Comparison of ENCODE assay signal across 8 mouse cellular contexts in genomic region chr4:123527607-123528010, GRCm38 (mm10).
DNase-seq lines count a peak whose midpoint lies in the region; ATAC-seq lines count a peak whose summit lies in the region.

No protein-coding gene starts in this region.

- no peaks in the 10 kb centered on the region for H3K9me3 ChIP-seq in embryonic facial prominence, embryonic 12.5 days
- no peaks in the 10 kb centered on the region for H3K9me3 ChIP-seq in heart, embryonic 15.5 days (replicated peaks)

- 3% methylated on average over 8 of the region's 8 CpGs for WGBS in embryonic facial prominence, embryonic 12.5 days
- WGBS in heart, embryonic 15.5 days = 21% methylated on average over 8 of the region's 8 CpGs

- peak; percentile 23; the same call in 1 of the 2 replicates for ATAC-seq in embryonic facial prominence, embryonic 12.5 days (ENCODE audit: insufficient number of reproducible peaks, insufficient read depth, low FRiP score, low TSS enrichment)
- no peak for ATAC-seq in heart, embryonic 15.5 days (replicated peaks; ENCODE audit: insufficient number of reproducible peaks, insufficient read depth, low FRiP score, low read depth)
- ATAC-seq in megakaryocyte progenitor cell, adult 5-6 weeks (replicated peaks; ENCODE audit: poor library complexity) = no peak

- H3K36me3 ChIP-seq in embryonic facial prominence, embryonic 12.5 days = no peaks in the 10 kb centered on the region
- H3K36me3 ChIP-seq in heart, embryonic 15.5 days = no peaks in the 10 kb centered on the region

- peaks cover 51% of the 10 kb centered on the region for H3K4me1 ChIP-seq in embryonic facial prominence, embryonic 12.5 days
- peaks cover 34% of the 10 kb centered on the region for H3K4me1 ChIP-seq in heart, embryonic 15.5 days (replicated peaks)

- no peaks in the 10 kb centered on the region for H3K27me3 ChIP-seq in embryonic facial prominence, embryonic 12.5 days
- H3K27me3 ChIP-seq in heart, embryonic 15.5 days = no peaks in the 10 kb centered on the region

- peak overlapping the region; percentile 30 for H3K4me3 ChIP-seq in embryonic facial prominence, embryonic 12.5 days
- H3K4me3 ChIP-seq in heart, embryonic 15.5 days = peak overlapping the region; percentile 16; the same call in 1 of the 2 replicates

- DNase-seq in heart, adult 11 months = peak; percentile 95
- DNase-seq in heart, postnatal 25 days (ENCODE audit: low spot score) = no peak
- peak; percentile 29 to 56 for DNase-seq in layer of hippocampus, postnatal 36 days
- DNase-seq in lung, postnatal 10 days = peak; percentile 75
- peak; percentile 50 for DNase-seq in right cerebral cortex, postnatal 25 days

- intact Hi-C loops in heart, postnatal 25 days (cut with DNase I) = loop anchor here (5.0 kb wide), 1 partner anchor 220 kb away; no protein-coding TSS in a partner anchor

- peak overlapping the region; percentile 55 for H3K4me2 ChIP-seq in embryonic facial prominence, embryonic 12.5 days (replicated peaks)
- H3K4me2 ChIP-seq in heart, embryonic 15.5 days = peak overlapping the region; percentile 47

- H3K27ac ChIP-seq in embryonic facial prominence, embryonic 12.5 days = peak overlapping the region; percentile 73
- H3K27ac ChIP-seq in heart, embryonic 15.5 days = peak overlapping the region; percentile 8; the same call in 1 of the 2 replicates

- H3K9ac ChIP-seq in embryonic facial prominence, embryonic 12.5 days = peak overlapping the region; percentile 36; the same call in 1 of the 2 replicates
- H3K9ac ChIP-seq in heart, embryonic 15.5 days = no peak overlapping the region; the same call in 1 of the 2 replicates
